Mouse (Mus musculus) megakaryocyte, embryonic 14.5 days (primary cell): Measurements from ENCODE around the gene Fxyd6. TPM values are rescaled to one million over a fixed set of nuclear protein-coding genes. Genes with fewer than 3 reads are reported as not detected.

Experiments used
- H3K27me3 ChIP-seq: replicated peaks from 2 replicates; pipeline ENCODE3; 2012; ENCODE audit warnings: inconsistent platforms
- H3K36me3 ChIP-seq: replicated peaks from 2 replicates; pipeline ENCODE3; 2012; ENCODE audit warnings: low read length, inconsistent platforms, mixed read lengths
- H3K4me1 ChIP-seq: 2 replicates; pipeline ENCODE4 v1.6.1; 2012; ENCODE audit warnings: inconsistent platforms
- H3K4me3 ChIP-seq: replicated peaks from 2 replicates; pipeline ENCODE3; 2012; ENCODE audit warnings: moderate library complexity, mild to moderate bottlenecking, inconsistent platforms
- H3K9me3 ChIP-seq: 2 replicates; pipeline ENCODE4 v1.6.1; 2012; ENCODE audit warnings: inconsistent platforms
- FLI1 ChIP-seq: IDR thresholded peaks from 2 replicates; pipeline ENCODE4 v1.6.1; 2012; ENCODE audit warnings: low read length, inconsistent platforms, mixed read lengths
- GATA1 ChIP-seq: IDR thresholded peaks from 3 replicates; pipeline ENCODE4 v1.6.1; 2012; ENCODE audit warnings: mixed read lengths, low read length, inconsistent platforms, borderline replicate concordance
- polyA plus RNA-seq: library from polyadenylated mRNA; stranded (reverse); fragments of >175 nt; gene quantifications from 2 replicates; pipeline ENCODE4 v1.2.3, GENCODE M21; 2012; ENCODE audit warnings: low replicate concordance; ENCODE audit not compliant: insufficient read depth

Fxyd6 gene
- polyA plus RNA-seq, 1 experiment = not detected

DNA sequence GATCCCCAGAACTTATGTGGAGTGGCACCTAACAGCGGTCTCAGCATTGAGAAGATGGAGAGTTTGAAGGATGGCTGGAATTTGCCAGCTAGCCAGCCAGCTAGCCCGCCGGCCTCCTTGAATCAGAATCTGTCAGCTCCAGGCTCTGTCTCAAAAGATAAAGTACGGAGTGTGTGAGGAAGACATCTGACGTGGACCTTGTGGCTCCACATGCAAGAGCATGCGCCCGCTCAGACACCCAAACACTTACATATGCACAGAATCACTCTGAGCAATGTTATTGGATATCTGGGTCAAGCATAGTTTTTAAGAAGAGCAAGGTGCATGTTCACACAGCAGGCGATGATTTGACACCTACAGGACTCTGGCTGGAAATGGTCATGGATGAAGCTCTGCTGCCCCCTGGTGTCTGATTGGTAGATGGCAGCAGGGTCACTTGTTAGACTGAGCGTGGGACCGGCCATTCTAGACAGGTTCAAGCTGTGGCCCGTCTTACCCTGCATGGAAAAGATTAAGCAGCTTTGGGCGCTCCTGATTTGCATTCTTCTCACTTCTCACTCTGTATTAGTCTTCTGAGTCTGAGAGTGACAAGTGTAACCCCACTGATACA, 18.5 kb downstream of the Fxyd6 start:
- Histone ChIP-seq H3K36me3 (no peaks in the 10 kb centered on the region), H3K4me3 (no peak overlapping the region), H3K27me3 (peaks cover 45% of the 10 kb centered on the region), H3K4me1 (peaks cover 20% of the 10 kb centered on the region), H3K9me3 (no peaks in the 10 kb centered on the region)
- TF ChIP-seq FLI1 (no peak), GATA1 (no peak)

DNA sequence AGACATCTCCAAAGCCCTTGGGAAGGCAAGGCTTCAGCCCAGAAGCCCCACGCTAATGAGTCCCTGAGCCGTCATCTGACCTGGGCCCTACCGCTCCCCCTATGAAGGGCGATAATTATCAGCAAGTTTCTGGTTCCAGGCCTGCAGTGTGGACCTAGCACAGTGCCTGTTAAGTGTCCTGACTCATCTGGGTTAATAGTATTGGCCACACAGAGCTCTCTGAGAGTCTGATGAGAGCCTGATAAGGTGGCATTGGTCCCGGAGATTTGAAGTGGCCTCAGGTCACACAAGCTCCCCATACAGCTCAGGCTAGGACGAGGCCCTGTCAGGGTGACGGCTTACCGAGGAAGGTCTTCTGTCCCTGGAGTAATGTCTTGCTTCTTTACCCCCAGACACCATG, 19.6 kb downstream of the Fxyd6 start:
- Histone ChIP-seq H3K4me3 (no peak overlapping the region), H3K27me3 (peaks cover 51% of the 10 kb centered on the region), H3K9me3 (0 out of 2 replicates have a peak, but pooled peaks cover 3% of the 10 kb centered on the region), H3K36me3 (no peaks in the 10 kb centered on the region), H3K4me1 (peaks cover 20% of the 10 kb centered on the region)
- TF ChIP-seq GATA1 = no peak
- TF ChIP-seq FLI1 = no peak

DNA sequence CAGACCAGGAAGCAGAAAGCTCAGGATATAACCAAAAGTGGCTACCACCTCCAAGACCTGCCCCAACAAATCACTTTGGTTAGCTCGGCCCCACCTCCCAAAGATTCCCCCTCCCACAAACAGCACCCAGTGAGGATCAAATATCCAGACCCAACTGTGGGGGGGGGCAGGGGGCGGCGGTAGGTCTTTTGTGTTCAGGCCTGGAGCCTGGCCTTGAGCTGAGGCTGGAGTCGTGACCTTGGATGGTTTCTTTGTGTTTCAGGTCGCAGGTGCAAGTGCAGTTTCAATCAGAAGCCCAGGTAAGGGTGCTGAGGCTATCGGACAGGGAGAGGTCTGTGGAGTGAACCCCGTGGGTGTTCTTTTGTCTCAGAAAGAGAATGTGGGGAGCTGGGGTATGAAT, 21.3 kb downstream of the Fxyd6 start:
- no peak for TF ChIP-seq FLI1
- TF ChIP-seq GATA1 = no peak
- Histone ChIP-seq H3K36me3 (no peaks in the 10 kb centered on the region), H3K9me3 (0 out of 2 replicates have a peak, but pooled peaks cover 3% of the 10 kb centered on the region)

DNA sequence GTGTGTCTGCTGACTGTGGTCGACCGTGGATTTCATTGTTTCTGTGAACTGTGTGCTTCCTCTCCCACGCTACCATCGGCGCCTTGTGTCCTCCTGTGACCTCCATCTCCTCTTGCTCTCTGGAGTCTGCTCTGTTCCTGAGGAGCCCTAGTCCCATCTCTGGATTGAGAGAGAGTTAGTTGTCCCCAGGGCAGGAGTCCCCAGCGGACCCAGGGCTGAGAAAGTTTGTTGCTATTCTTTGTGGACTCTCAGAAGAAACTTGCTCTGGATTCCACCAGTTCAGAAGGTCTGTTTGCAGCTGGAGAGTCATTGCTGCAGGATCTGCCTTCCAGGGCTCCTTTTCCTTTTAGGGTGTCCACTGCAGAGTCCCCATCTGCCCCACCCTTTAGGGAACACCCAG, 25.2 kb downstream of the Fxyd6 start:
- Histone ChIP-seq H3K9me3 (0 out of 2 replicates have a peak, but pooled peaks cover 3% of the 10 kb centered on the region), H3K4me3 (no peak overlapping the region), H3K27me3 (peaks cover 84% of the 10 kb centered on the region), H3K36me3 (no peaks in the 10 kb centered on the region), H3K4me1 (peaks cover 3% of the 10 kb centered on the region; the same call in 1 of the 2 replicates)
- TF ChIP-seq GATA1 (no peak), FLI1 (no peak)

More for the DNA sequence above, 21.3 kb downstream of the Fxyd6 start:
- Histone ChIP-seq H3K4me1 (peaks cover 20% of the 10 kb centered on the region), H3K27me3 (peaks cover 62% of the 10 kb centered on the region), H3K4me3 (no peak overlapping the region)

DNA sequence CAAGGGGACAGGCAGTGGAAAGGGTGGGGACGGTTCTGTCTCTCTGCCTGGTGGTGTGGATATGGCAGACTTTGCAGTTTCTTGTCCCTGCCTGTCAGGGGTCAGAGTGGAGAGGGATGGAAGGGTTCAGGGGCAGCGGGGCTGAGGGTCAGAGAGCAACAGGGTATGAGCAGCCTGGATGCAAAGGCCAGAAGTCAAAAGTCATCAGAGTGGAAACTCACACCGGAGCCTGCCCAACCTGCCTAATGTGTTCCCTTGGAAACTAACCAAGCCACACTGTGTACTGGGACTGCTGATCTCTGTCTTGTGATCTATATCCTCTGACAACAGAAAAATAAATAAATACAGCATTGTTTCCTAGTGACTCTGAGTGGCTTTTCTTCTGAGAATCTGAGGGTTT, 25.8 kb downstream of the Fxyd6 start:
- no peak for TF ChIP-seq FLI1
- no peak for TF ChIP-seq GATA1
- Histone ChIP-seq H3K4me3 (no peak overlapping the region), H3K36me3 (no peaks in the 10 kb centered on the region), H3K4me1 (peaks cover 2% of the 10 kb centered on the region; the same call in 1 of the 2 replicates), H3K9me3 (0 out of 2 replicates have a peak, but pooled peaks cover 3% of the 10 kb centered on the region), H3K27me3 (peaks cover 84% of the 10 kb centered on the region)

DNA sequence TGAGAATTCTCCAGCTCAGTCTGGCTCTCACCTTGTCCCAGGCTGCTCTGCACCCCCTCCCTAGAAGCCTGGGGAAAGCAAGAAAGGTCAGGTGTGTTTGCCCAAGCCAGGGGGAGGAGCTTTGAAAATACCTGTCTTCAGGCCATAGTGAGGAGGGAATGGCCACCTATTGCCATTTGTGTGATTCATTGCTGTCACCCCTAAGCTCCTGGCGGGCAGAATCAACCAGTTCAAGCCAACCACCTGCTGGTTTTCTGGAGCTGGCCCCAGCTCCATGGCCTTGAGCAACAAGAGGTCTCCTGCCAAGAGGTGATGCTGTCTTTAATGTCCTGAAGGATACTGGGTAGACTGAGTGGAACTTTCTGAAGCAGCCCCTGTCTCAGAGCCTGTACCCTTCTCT, 28.4 kb downstream of the Fxyd6 start:
- Histone ChIP-seq H3K4me3 (no peak overlapping the region), H3K4me1 (no peaks in the 10 kb centered on the region; the same call in 1 of the 2 replicates), H3K9me3 (0 out of 2 replicates have a peak, but pooled peaks cover 3% of the 10 kb centered on the region), H3K27me3 (peaks cover 98% of the 10 kb centered on the region), H3K36me3 (no peaks in the 10 kb centered on the region)
- TF ChIP-seq FLI1 = no peak
- no peak for TF ChIP-seq GATA1

DNA sequence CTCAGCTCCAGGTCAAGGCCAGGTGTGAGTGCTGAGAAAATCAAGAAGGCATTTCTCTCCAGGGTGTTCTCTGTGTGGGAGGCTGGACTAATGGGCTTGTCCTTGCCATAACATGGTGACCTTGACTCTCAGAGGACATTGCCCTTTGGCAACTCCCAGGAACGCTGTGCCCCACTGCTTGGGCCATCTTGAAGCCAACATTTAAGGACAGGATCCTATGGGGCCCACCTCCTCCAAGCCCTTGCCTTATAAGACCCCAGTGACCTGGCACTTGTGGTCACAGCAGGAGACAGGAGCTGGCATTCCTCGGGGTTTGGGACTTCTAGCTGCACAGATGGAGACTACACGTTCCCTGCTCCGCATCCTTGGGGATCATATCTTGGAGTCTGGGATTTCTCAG, 29.4 kb downstream of the Fxyd6 start, which contains the start of gene Fxyd2:
TSS of gene Fxyd2 (plus strand) at position 236 of the 400 bp plus-strand sequence.
- no peak for TF ChIP-seq FLI1
- TF ChIP-seq GATA1 = no peak
- H3K9me3 ChIP-seq = no peaks in the 10 kb centered on the region
- H3K27me3 ChIP-seq = peaks cover 98% of the 10 kb centered on the region
- peaks cover 3% of the 10 kb centered on the region; the same call in 1 of the 2 replicates for H3K4me1 ChIP-seq
- H3K36me3 ChIP-seq = no peaks in the 10 kb centered on the region
- H3K4me3 ChIP-seq = no peak within 1 kb of the TSS

DNA sequence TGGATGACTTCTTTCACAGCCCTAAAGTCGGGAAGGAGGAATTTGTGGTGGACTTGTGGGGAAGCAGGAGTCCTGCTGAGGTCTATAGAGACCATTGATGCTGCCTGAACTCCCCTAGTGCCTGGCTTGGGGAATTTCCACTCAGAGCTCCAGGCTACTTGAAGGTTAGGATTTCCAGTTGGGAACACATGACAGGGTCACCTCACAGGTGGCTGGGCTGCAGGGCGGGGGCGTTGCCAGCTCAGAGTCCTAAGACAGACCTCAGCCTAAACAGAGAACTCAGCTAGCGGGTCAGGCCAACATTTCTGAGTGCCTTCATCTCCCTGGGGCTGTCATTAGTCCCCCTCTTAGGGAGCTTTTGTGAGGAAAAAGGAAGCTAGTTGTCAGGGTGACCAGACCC, 31.9 kb downstream of the Fxyd6 start:
- Histone ChIP-seq H3K9me3 (no peaks in the 10 kb centered on the region), H3K27me3 (peaks cover 92% of the 10 kb centered on the region), H3K4me1 (peaks cover 13% of the 10 kb centered on the region), H3K36me3 (no peaks in the 10 kb centered on the region), H3K4me3 (no peak overlapping the region)
- TF ChIP-seq GATA1 (no peak), FLI1 (no peak)

DNA sequence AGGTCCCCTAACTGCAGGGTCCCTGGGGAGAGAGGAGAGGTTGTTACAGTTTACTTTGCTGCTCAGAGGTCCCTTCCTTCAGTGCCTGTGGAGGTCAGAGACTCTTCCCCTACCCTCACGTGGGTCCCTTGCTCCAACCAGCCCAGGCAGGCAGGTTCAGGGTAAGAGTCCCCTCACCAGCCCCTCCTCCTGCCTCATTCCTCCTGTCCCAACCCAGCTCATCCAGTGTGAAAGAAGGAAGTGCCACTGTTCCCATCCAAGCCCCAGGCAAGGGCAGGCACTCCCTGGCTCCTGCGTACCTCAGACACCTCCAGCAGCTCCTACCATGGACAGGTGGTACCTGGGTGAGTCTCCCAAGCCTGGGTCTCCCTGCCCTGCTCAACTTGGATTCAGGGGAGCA, 33.0 kb downstream of the Fxyd6 start:
- peaks cover 92% of the 10 kb centered on the region for H3K27me3 ChIP-seq

DNA sequence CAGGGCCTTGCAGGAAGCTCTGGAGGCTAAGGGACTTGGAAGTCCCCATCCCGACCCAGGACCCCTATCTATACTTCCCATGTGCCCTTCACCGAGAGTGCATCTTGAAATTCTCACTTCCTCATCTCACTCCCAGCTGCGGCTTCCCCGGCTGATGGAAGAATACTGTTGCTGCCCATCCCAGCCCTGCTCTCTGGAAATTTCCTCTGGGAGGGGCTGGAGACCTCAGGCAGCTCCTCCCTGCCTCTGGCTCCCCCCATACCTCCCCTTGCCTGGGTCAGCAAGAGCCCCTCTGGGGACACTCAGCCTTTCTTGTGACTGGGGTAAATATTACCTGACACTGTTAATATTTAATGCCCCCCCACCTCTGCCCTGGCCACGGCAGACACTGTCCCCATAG, 35.7 kb downstream of the Fxyd6 start:
- TF ChIP-seq FLI1 (no peak), GATA1 (no peak)
- H3K36me3 ChIP-seq = no peaks in the 10 kb centered on the region
- H3K9me3 ChIP-seq = peaks cover 5% of the 10 kb centered on the region; the same call in 1 of the 2 replicates
- H3K4me1 ChIP-seq = peaks cover 32% of the 10 kb centered on the region
- no peak overlapping the region for H3K4me3 ChIP-seq
- H3K27me3 ChIP-seq = peaks cover 92% of the 10 kb centered on the region

More for the DNA sequence above, 33.0 kb downstream of the Fxyd6 start:
- Histone ChIP-seq H3K36me3 (no peaks in the 10 kb centered on the region), H3K4me3 (no peak overlapping the region), H3K4me1 (peaks cover 24% of the 10 kb centered on the region), H3K9me3 (no peaks in the 10 kb centered on the region)
- TF ChIP-seq FLI1 = no peak
- TF ChIP-seq GATA1 = no peak
